Mouse (Mus musculus) heart, postnatal 0 days (tissue): ENCODE measurements around the gene Rassf8.

Experiments
- CTCF ChIP-seq: IDR thresholded peaks from 2 replicates; pipeline ENCODE4 v1.5.1; 2016; ENCODE audit warnings: antibody characterized with exemption, control low read depth, low read depth
- EP300 ChIP-seq: IDR thresholded peaks from 2 replicates; pipeline ENCODE4 v1.6.1; 2016; ENCODE audit warnings: antibody characterized with exemption, low read depth

DNA sequence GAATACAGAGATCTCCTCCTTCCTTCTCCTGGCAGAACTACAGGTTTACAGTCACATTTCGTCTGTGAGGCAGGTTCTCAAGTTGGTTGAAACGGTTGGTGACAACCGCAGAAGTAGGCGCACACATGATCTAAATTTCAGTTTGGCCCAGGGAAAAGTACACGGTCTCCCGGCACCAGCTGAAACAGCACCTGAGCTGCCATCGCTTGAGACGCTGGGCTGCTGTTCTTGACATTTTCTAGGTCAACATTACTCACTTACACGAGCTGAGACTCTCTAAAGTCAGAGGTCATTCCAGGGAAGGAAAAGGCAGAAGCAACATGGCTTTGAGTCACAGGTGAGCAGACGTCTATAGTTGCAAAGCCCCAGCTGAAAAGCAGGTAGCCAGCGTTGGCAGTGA, 105.4 kb downstream of the Rassf8 start:
- TF ChIP-seq CTCF (no peak), EP300 (no peak)
